Mouse (Mus musculus) heart, adult 2 months (tissue): ENCODE data around the gene Gpatch11.

Experiments
- CTCF ChIP-seq: fragments of 200-600 bp; IDR thresholded peaks from 2 replicates; pipeline ENCODE4 v1.8.1; 2022; ENCODE audit warnings: antibody characterized with exemption, mild to moderate bottlenecking, moderate library complexity
- POLR2A ChIP-seq: fragments of 200-500 bp; IDR thresholded peaks from 2 replicates; pipeline ENCODE4 v1.6.1; 2011; ENCODE audit warnings: mild to moderate bottlenecking, low read depth, low read length, control low read depth; ENCODE audit not compliant: insufficient read depth

GRCm38 (mm10) chr17:78881878-78882304, 46.5 kb downstream of the Gpatch11 start:
- no peak for TF ChIP-seq CTCF
- no peak for TF ChIP-seq POLR2A
